Mouse (Mus musculus): ENCODE measurements around the gene Slc25a38. TPM values are rescaled to one million over a fixed set of nuclear protein-coding genes. Genes with fewer than 3 reads are reported as not detected.
A peak's percentile ranks its signal among the peaks of the same experiment; 100 is the strongest.

Gene Slc25a38
- polyA plus RNA-seq, 1 experiment: 23.2 TPM

DNA sequence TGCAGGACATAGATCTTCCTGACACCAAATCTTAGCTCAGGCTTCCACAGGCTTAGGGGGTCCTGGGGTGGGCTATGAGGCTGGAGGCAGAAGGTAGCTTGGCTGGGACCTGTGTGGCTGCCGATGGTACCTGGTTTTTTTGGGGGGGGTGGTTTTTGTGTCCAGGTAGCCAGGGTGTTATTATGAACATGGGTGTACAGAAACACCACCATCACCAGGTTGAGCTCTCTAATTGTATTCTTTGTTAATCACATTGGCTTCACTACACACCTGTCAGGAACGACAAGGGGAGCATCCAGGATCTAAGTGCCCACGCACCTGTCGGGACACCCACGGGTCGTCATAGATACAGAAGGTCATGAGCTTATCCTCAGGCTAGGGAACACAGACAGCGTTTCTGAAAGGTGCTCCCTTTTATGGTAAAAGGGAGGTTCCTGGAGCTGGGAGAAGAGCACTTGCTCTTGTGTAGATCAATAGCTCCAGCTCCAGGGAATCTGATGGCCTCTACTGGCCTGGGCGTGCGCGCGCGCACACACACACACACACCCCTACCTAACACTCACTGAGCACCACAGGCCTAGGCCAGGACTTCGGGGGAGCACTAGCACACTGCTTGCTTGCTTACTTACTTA is 24.5 kb downstream of the Slc25a38 start:
- no peak for DNase-seq (ENCODE audit: extremely low spot score in 1 of 2, low spot score in 1 of 2)

DNA sequence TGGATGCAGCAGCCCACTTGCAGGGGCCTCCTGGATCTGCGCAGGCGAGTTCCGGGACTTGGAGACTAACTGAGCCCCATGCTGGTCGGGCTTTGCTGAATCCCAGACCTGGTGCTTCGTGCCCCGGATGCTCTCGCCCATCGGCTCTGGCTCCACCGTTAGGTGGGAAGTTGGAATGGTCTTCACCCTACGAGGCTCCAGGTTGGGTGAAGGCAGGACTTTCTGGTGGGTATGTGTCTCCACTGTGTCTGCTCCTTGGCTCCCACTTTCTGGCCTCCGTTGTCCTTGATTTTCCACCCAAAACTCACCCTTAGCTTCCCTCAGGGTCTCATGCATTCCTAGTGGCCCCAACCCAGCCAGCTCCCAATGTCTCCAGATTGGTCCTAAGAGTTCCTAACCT is 25.3 kb downstream of the Slc25a38 start:
- no peak for DNase-seq (ENCODE audit: extremely low spot score in 1 of 2, low spot score in 1 of 2)

DNA sequence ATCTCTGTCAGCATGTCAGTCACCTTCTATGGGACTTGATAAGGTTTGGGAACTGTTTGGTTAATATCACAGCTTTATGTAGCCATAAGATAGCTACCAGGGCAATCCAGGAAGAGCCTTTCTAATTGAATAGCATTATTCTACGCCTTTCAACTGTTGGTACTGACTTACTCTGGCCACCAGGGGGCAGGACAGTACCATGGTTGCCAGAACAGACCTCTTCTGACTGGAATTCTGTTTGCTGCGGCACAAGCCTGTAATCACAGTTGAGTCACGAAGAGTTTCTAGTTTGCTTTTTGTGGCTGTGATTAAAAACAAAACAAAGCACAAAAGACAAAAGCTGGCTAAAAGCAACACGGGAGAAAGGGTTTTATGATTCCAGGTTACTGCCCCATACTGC is 30.5 kb downstream of the Slc25a38 start:
- DNase-seq (ENCODE audit: extremely low spot score in 1 of 2, low spot score in 1 of 2): peak; percentile 28 to 92

DNA sequence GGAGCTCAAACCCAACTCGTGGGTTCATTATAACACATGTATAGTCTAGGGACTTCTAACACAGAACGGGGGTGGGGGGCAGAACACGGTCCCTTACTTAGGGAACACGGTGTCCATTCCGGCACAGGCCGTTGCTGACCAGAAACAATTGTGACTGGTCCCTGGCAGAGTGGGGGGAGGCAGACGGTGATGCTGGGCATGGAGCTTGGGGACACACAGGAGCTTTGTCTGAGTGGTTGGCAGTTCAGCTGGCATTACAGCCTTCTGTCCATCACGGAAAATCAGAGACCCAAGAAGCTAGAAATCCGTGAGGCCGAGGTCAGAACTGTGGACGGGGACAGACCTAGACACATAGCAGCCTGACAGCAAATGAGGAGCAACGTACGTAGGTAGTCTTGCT is 34.3 kb downstream of the Slc25a38 start:
- DNase-seq (ENCODE audit: extremely low spot score in 1 of 2, low spot score in 1 of 2): peak in 1 of 2 experiments; percentile 22

DNA sequence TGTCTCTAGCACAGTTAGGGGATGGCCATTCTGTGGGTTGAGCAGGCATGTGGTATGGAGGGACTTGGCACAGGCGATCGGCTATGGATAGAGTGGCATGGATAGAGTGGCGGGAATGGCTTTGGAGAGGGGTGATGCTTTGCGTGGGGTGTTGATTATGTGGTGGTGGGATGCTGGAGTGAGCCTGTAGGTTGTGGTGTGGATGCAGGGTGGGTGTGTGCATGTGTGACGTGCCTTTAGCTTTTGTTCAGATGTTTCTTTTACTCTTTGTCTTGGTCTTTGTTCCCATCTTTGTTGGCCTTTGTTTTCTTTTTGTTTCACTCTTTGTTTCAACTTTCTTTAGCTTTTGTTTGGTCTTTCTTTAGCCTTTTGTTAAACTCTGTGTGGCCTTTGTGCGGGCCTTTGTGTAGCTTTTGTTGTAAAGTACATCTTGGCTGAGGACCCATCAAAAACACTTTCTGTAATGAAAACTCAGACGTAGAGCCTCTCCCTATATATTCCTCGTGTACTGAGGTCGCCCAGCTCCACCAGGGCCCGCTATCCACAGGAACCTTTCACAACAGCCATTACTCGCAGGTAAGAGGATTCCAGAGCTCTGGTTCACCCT is 39.2 kb downstream of the Slc25a38 start, which contains the start of gene Mobp:
Mobp (plus strand) TSS at position 486 of the 607 bp plus-strand sequence.
- peak in 1 of 2 experiments; percentile 26 for DNase-seq (ENCODE audit: extremely low spot score in 1 of 2, low spot score in 1 of 2)

DNA sequence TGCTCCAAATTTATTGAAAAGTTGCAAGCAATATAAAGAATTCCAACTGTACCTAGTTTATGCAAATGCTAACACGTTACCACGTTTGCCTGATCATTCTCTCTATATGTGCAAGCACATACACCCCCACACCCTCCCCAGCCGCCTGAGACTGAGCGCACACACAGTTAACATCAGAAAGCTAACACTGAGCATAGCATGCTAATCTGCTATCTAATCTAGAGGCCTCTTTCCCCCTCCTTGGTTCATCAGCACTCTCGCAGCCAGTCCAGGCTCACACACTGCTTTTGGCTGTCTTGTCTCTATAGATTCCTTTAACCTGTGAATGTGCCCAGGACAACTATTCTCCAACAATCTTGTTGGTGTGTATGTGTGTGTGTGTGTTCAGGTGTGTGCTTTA is 41.0 kb downstream of the Slc25a38 start:
- no peak for DNase-seq (ENCODE audit: extremely low spot score in 1 of 2, low spot score in 1 of 2)

DNA sequence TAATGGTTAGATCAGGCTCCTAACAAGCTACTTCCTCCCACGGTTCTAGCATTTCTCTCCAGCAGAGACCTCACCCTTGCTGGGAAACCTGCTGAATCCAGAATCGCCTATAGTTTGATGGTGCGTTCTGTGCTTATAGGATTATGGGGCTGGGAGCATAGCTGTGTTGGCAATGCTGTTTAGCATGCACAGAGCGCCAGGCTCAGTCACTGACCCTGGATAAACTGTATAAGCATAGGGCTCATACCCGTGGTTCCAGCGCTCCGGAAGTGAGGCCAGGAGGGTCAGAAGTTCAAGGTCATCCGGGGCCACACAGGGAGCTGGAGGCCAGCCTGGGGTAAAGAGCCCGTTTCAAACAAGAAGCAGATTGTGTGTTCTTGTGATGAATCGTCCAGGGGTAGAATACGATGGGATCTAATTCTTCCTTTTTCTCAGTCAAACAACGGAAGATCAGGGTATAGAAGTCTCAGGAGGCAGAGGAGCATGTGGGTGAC is 41.8 kb downstream of the Slc25a38 start:
- DNase-seq (ENCODE audit: extremely low spot score in 1 of 2, low spot score in 1 of 2): no peak

DNA sequence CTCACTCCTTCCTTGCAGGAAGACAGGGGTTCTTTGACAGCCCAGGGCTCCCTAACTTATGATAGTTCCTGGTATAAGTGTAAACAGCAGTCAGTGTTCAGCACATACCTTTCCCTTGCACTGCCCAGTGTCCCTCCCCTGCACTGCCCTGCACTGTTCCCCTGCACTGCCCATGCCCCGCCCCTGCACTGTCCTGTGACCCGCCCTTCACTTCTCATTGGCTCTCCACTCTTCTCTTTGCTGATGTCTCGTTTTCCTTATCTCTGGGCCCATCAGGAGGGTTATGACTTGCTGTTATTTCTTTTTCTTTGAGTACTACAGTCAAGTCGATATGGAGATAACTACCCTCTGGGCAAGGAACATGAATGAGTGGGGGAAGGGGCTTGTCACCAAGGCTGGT is 47.9 kb downstream of the Slc25a38 start:
- DNase-seq (ENCODE audit: extremely low spot score in 1 of 2, low spot score in 1 of 2): no peak

DNA sequence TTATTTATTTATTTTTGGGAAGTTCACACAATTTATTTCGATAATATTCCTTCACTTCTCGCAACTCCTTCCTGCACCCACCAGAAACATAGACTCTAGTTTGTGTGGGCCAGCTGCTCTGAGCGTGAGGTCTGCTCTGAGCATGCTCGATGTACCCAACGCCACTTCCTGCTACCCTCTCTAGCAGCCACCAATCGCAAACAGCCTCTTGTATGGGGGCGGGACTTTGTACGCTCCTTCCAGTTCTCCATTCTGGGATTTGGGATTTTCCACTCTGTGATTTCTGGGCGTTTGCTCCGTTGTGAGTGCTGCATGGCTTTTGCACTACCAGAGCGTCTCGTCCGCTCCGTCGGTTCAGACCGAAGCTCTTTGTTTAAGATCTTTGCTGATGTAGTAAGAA is 53.7 kb downstream of the Slc25a38 start:
- no peak for DNase-seq (ENCODE audit: extremely low spot score in 1 of 2, low spot score in 1 of 2)

DNA sequence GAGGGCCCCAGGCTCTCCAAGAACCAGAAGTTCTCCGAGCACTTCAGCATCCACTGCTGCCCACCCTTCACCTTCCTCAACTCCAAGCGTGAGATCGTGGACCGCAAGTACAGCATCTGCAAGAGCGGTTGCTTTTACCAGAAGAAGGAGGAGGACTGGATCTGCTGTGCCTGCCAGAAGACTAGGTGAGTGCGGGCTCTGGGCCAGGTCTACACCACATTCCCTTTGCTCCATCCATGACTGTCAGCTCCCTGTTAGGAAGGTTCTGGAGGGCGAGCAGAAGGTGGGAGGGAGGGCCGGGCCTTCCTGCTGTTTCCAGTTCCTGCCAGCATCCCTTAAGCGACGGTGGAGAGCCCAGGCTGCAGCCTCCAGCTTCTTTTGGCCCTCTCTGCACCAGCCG is 57.7 kb downstream of the Slc25a38 start:
- no peak for DNase-seq (ENCODE audit: extremely low spot score in 1 of 2, low spot score in 1 of 2)

DNA sequence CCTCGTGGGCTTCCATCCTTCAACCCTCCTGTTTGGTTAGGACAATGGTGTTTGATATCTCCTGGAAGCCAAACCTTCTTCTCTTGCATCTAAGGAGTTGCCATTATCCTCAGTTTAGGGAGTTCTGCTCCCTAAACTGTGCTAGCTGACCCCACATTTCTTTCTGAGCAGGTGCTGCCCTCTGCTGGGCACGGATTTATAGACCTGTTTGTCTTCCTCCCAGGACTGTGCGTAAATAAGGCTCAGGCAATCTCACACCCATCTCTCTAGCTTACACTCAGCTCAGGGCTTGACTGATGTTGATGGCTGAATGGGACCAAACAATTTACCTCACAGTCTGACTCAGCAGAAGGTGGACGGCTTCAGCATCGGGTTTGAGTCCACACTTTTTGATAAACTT is 61.1 kb downstream of the Slc25a38 start:
- peak in 1 of 2 experiments; percentile 83 for DNase-seq (ENCODE audit: extremely low spot score in 1 of 2, low spot score in 1 of 2)

Other genes starting within 250 kb of the Slc25a38 start
- gene Wdr48, start 215.5 kb upstream of the Slc25a38 start, polyA plus RNA-seq (2012; rRNA removed): 63.7 and 73.3 TPM in 2 replicates
- gene Gorasp1, start 172.8 kb upstream of the Slc25a38 start, polyA plus RNA-seq (2012; rRNA removed): 20.3 and 24.0 TPM in 2 replicates
- 0.34 and 0.63 TPM in 2 replicates for gene Ttc21a, start 172.8 kb upstream of the Slc25a38 start, polyA plus RNA-seq (2012; rRNA removed)
- 11.2 and 16.6 TPM in 2 replicates for gene Csrnp1, start 125.7 kb upstream of the Slc25a38 start, polyA plus RNA-seq (2012; rRNA removed)
- gene Xirp1, start 86.8 kb upstream of the Slc25a38 start, polyA plus RNA-seq (2012; rRNA removed): 0.04 TPM in 2 replicates
- 25.2 and 37.6 TPM in 2 replicates for gene Cx3cr1, start 40.5 kb upstream of the Slc25a38 start, polyA plus RNA-seq (2012; rRNA removed)
- gene Ccr8, start 18.3 kb upstream of the Slc25a38 start, polyA plus RNA-seq (2012; rRNA removed): 0.08 TPM in 1 of 2 replicates, not detected in the other
- gene Rpsa, start 17.3 kb downstream of the Slc25a38 start, polyA plus RNA-seq (2012; rRNA removed): 932 and 941 TPM in 2 replicates
- 566 and 676 TPM in 2 replicates for gene Mobp, start 39.3 kb downstream of the Slc25a38 start, polyA plus RNA-seq (2012; rRNA removed)
- gene Myrip, start 191.1 kb downstream of the Slc25a38 start, polyA plus RNA-seq (2012; rRNA removed): 27.7 and 30.2 TPM in 2 replicates

Measured in frontal cortex, adult 2 months (tissue).